Mouse (Mus musculus) cerebellum, postnatal 25 days (tissue): ENCODE measurements around the gene Gm21708.
"Not testable (repeated sequence)": the region's sequence is repeated elsewhere in the genome, so short reads cannot be mapped to it uniquely, and the experiment has no call there.

Experiments
- DNase-seq, 2 experiments: peaks; one replicate each; pipeline ENCODE4 v3.0.0; 2021; ENCODE audit warnings: mixed read lengths in 2 of 2

Gm21708 gene

GRCm38 (mm10) chrY:3410067-3410466, at the start of gene Gm21708, which contains the start of gene Gm21704:
Gm21708 (minus strand) TSS chrY:3410167.
Gm21704 (minus strand) TSS chrY:3410167.
- DNase-seq = not testable (repeated sequence)
